Mouse (Mus musculus): ENCODE measurements around the gene Qprt.

Gene Qprt

DNA sequence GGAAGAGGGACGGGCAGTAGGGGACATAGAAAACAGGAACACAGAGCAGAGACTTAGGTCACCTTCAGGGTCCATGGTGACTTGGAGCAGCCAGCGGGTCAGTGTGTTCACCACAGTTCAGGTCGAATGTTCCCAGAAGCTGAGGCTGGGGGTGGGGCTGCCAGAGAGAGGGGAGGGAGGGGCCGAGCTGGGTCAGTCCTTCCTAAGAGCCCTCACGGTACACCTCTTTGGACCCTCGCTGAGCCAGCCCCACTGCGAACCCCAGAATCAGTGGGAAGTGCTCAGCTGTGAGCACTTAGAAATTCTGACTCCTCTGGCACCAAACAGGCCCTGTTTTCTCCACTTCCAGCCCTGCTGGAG is at the start of gene Qprt:
Gene Qprt (minus strand): TSS at position 316 of the 360 bp plus-strand sequence.
- no peak for DNase-seq (ENCODE audit: low spot score in 2 of 2)

DNA sequence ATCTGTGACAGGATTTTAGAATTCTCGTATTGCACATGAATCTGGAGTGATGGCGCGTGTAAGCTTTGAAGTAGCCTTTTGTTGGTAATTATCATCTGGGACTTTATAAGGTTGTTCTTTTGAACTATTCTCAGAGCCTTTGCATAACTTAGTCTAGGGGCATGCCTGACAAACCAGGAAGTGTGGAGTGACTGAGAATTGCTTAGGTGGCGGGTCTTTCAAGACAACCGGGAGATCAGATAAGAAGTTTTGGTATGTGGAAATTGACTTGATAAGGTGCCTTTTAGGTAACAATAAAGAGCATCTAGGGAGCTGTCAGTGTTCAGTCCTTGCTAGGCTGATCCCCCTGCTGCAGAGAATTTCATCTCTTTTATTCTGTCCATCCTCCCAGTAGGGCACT is 44.5 kb upstream of the Qprt start:
- no peak for DNase-seq (ENCODE audit: low spot score in 2 of 2)

DNA sequence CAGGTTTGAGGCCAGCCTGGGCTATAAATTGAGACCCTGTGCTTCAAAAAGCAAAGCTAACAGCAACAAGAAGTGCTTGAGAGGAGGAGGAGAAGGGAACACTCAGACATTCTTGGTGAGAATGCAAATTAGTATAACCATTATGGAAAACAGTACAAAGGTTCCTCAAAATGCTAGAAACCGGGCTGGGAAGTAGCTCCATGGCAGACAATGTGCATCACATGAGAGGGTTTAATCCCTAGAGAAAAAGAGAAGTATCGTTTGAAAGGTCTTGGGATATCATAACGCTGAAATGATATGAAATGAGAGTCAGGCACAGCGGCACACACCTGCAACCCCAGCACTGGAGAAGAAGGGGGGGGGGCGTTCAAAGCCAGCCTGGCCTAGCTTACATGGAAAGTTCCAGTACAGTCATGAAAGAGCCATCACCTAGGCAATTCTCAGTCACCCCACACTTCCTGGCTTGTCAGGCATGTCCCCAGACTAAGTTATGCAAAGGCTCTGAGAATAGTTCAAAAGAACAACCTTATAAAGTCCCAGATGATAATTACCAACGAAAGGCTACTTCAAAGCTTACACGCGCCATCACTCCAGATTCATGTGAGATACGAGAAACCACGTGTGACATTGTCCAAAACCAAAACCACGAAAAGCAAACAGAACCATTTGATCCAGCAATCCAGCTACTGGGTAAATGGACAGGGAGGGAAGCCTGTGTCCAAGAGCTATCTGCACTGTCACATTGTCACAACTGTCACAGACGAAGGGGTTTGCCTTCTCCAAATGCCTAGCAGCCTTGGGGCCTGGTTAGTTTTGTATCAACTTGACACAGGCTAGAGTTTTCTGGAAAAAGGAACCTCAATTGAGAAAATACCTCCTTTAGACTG is 43.8 kb upstream of the Qprt start:
- DNase-seq (ENCODE audit: low spot score in 2 of 2), result no peak

DNA sequence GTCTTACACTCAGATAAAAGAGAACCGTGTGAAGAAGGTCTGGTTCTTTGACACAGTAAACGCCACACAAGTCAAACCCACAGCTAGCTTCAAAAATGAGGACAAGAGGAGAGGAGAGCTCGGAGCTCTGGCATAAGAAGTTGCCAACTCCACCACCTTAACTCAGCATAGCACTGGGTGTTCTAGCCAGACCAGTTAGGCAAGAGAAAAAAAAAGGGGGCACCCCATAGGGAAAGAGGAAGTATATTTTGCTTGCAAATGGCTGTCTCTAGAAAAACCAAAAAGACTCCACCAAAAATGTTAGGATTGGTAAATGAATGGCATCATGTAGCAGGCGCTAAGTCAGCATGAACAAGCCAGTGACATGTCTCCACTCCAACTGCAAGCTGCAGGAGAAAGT is 42.0 kb upstream of the Qprt start:
- no peak for DNase-seq (ENCODE audit: low spot score in 2 of 2)

DNA sequence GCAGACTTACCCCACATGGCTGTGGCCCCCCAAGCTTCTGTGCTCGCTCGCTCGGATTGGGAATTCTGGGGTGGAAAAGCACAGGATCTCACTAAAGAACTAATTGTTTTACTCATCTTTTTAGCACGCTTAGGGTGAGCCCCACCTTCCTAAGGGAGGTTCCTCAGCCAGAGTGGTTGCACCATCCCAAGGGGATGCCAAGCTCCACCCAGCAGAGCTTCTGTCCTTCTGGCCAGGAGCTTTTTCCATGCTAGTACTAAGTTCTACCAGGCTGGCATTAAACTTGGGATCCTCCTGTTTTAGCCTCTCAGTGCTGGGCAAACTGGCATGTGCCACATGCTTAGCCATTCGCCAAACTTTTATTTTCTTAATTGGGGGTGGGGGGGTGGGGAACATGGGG is 40.5 kb upstream of the Qprt start:
- no peak for DNase-seq (ENCODE audit: low spot score in 2 of 2)

DNA sequence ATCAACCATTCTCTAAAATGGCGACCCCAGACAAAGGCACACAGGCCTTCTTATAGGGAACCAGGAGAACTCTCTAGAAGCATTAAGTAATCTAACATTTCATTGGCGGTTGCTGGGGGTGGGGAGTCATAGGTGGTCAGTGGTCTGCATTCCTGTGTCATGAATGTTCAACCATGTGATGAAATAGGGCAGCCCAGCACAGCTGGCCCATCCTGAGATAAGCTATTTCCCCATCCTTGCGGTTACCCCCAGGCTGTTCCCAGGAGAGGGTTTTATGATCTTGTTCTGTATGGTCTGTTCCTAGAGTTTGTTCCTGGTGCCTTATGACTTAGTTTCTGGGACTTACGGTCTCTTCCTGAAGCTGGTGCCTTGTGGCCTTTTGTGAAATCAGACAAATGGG is 35.5 kb upstream of the Qprt start:
- DNase-seq (ENCODE audit: low spot score in 2 of 2), result no peak

DNA sequence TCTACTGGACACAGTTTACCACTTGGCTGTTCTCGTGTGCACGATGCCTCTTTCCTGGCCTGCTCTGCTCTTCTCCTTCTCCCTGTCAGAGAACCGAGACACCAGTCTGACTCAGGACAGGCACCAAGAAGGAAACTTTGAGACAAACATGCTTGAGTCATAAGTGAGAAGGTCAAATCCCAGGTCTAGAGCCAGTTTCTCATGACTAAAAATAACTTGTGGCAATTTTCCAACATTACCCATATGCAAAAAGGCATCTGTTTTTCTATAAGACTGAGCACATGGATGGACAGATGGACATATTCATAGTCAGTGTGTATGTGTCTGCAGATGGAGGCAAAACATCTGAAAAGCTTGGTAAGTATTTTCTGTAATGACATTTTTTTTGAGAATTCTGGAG is 31.5 kb upstream of the Qprt start:
- DNase-seq (ENCODE audit: low spot score in 2 of 2), result no peak

DNA sequence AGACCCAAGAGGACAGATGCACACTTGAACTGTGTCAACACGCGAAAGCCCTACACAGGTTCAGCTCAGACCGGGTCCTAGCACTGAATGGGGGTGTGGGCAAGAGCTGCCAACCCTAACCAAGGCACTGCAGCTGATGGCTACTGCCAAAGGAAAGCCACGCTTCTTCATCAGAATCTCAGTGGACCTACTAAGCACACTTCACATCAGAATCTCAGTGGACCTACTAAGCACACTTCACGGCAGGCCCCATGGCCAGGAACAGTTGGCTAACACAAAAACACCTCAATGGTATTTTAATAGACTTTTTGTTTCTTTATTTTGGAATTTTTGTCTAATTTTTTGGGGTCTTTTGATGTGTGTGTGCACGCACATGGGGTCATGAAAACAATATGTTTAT is 30.4 kb upstream of the Qprt start:
- no peak for DNase-seq (ENCODE audit: low spot score in 2 of 2)

DNA sequence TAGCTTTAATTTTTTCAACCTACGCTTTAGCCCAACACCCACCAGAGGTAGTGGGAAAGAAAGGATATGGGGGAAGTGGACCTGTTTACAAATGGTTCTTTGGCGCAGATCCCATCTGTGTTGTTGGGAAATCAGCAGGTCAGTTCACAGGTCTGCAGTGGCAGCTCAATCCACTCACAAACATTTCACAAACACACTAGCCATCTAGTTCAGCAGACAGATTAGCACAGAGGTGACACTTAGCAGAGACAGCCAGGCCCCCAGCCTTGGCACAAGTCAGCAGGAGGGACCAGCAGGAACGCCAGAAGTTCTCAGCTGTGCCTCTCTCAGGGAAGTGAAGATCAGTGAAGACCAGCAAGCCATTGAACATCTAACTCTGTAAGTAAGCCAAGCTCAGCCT is 25.9 kb upstream of the Qprt start:
- no peak for DNase-seq (ENCODE audit: low spot score in 2 of 2)

DNA sequence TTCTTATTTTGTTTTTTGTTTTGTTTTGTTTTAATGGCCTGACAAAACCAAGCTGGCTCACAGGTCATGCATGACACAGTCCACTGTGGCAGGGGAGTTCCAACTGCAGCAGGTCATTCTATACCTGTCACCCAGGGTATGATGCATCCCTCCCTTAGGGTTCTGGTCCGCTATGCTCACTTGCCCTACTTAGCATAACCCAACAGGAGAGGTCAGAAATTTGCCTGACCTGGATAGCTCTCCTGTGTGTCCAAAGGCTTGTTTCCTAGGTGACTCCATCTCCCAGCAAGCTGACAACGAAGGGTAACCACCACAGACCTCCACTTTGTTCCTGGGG is 24.2 kb upstream of the Qprt start:
- no peak for DNase-seq (ENCODE audit: low spot score in 2 of 2)

DNA sequence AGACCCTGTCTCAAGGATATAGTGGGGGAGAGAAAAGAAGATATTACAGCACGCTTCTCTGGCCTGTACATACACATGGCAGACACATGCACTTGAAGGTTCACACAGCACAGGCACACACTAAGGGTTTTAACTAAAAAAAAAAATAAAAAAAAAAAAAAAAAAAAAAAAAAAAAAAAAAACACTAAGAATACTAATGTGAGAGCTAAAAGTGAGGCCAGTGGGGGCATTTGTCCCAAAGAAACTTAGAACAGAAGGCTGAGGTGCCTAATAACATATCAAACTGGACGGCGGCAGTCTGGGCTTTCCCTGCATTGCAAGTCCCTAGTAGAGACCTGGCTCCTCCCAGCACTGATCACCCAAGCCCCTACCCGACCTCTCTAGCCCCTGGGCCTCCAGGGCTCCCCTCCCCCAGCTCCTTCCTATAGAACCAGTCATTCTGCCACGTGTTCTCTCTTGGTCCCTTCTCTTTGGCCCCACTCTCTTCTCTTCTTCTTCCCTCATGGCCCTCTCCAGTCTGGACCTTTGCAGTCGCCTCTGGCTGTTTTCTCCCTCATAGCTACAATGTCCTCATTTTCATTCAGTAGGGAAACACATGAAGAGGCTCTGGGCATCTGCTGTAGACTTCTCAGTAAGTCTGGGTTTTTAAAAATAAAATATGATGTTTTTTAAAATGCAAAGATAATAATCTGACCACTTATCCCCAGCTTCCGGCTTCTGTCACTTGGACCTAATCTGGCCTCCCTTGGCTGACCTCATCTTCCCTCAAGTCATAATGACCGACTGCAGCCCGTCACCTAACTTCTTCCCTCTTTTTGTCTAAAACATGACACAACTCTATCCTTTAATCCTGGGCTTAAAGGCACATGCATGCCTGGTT is 23.6 kb upstream of the Qprt start:
- no peak for DNase-seq (ENCODE audit: low spot score in 2 of 2)

DNA sequence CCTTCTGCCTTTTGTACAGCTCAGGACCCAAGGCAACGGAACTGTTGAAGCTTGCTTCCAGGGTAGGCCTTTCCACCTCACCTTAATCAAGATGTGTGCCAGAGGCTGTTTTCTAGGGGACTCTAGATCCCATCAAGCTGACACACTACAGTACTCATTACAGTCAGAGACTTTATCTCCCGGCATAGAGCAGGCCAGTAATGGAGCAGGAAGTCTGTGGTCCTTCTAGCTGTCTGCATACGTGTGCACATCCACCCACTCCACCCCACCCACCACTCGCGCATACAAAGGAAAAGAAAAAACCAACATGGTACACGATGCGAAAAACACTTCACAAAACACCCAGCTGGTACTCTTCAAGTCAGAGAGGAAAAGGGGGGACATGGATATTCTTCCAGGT is 22.4 kb upstream of the Qprt start:
- DNase-seq (ENCODE audit: low spot score in 2 of 2), result peak; percentile 38 to 43

DNA sequence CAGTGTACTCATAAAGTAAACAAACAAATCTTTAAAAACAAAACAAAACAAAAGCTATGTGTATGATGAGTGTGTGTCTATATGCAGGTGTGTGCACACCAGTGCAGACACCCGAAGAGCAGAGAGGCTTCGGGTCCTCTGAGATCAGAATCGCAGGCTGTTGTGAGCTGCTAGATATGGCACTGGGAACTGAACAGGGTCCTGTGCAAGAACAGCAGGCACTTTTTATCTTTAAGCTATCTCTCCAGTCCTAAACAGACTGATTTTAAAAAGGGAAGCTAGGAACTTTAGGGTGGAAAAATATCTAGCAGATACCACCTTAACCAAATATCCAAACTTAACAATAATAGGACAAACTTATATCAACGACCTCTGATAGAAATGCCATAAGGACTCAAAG is 20.6 kb upstream of the Qprt start:
- DNase-seq (ENCODE audit: low spot score in 2 of 2), result no peak

DNA sequence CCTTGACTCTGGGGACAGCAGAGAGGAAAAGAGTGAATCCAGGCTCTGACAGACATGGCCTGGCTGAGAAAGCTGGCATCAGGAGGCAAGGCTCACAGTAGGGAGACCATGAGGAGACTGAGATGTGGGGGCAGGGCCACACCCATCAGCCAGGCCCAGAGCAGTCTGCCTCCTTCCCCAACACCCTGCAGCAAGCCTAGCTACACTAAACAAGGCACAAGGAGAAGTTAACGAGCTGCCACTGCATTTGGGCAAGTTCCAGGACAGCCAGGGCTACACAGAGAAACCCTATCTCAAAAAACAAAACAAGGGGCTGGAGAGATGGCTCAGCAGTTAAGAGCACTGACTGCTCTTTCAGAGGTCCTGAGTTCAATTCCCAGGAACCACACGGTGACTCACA is 20.2 kb upstream of the Qprt start:
- no peak for DNase-seq (ENCODE audit: low spot score in 2 of 2)

DNA sequence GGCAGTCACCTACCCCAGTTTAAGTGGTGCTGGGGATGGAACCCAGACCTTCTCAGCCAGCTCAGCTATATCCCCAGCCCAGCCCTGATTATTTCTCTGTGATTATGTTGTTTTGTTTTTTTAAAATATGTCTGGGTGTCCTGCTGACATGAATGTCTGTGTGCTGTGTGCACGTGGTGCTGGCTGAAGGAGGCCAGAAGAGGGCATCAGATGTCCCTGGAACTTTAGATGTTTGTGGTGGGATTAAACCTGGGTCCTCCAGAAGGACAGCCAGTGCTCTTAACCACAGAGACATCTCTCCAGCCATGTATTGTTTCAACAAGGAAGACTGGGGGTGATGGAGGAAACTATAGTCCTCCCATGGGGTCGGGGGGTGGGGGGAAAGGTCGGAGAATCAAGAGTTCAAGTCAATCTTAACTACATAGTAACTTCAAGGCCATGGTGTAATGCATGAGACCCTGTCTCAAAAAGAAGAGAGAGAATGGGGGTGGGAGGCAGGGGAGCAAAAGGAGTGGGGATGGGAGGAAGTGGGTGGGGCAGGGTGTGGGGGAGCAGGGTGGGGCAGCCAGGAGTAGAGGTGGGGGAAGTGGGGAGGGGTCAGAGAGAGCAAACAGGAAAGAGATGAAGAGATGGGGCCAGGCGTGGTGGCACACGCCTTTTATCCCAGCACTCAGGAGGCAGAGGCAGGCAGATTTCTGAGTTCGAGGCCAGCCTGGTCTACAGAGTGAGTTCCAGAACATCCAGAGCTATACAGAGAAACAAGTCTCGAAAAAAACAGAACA is 18.8 kb upstream of the Qprt start:
- DNase-seq (ENCODE audit: low spot score in 2 of 2), result no peak

DNA sequence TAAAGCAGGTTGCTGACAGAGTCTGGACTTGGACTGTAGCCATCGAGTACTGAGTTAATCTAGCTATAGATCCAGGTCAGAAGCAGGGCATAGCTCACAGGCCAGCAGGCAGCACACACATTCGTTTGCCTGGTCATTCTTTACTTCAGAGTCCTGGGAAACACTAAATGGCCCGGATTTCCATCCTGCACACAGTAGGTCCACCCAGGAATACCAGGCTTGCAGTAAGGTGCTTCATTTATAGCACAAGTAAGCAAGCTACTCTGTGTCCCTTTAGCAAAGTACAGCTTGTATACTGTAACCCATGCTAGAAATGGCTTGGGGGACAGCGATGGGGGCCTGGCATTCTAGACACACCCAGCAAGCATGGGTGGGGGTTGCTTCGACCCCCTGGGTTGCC is 17.5 kb upstream of the Qprt start:
- no peak for DNase-seq (ENCODE audit: low spot score in 2 of 2)

DNA sequence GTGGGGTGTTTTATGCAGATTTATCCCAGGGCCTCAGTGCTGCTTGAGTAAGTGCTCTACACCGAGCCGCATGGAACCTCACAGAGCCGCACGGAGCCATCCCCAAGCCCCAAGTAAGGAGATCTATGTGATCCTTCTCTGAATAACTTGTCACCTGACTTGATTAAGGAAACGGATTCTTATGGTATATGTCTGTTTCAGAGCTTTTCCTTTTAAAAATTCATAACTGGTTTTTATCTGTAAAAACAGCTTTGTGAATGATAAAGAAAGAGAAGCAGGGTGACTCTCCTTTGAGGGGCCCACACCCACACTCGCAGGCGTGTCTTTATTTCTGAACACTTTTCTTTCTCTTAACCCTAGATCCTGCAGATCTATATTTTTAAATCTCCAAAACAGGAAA is 17.1 kb upstream of the Qprt start:
- DNase-seq (ENCODE audit: low spot score in 2 of 2), result no peak

DNA sequence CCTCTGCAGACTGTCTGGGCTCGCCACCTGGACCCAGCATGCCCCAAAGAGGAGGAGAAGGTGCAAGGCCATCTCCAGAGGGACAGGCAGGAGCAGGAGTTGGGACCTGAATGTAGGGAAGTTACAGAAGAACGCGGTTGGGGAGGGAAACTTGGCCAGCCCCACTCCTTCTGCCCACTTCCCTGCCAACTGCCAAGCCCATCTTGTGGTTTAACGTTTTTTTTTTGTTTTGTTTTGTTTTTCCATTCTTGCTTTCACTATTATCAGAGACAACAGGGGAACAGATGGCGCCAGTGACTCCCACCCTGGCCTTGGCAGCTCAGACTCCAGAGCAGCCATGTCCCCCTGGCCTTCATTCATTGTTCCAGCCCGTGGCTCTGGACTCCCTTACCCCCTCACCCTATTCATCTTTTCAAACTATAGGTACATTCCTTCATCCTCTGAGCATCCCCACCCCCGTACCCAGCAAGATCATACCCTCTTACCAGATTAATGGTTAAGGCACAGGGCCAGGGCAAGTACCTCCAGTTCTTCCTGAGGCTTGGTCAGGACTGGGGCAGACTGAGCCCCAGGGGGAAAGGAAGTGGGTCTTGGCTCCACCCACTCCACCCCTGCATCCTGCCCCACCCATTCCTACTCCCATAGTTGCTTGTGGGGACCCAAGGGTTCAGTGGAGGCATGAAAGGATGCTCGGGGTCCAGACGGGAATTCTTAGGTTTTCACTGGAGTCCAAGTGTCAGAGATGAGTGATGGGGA is 15.4 kb upstream of the Qprt start, which contains the start of gene Spn:
Gene Spn (minus strand): TSS at position 562 of the 756 bp plus-strand sequence.
- DNase-seq (ENCODE audit: low spot score in 2 of 2), result peak; percentile 53 to 64

DNA sequence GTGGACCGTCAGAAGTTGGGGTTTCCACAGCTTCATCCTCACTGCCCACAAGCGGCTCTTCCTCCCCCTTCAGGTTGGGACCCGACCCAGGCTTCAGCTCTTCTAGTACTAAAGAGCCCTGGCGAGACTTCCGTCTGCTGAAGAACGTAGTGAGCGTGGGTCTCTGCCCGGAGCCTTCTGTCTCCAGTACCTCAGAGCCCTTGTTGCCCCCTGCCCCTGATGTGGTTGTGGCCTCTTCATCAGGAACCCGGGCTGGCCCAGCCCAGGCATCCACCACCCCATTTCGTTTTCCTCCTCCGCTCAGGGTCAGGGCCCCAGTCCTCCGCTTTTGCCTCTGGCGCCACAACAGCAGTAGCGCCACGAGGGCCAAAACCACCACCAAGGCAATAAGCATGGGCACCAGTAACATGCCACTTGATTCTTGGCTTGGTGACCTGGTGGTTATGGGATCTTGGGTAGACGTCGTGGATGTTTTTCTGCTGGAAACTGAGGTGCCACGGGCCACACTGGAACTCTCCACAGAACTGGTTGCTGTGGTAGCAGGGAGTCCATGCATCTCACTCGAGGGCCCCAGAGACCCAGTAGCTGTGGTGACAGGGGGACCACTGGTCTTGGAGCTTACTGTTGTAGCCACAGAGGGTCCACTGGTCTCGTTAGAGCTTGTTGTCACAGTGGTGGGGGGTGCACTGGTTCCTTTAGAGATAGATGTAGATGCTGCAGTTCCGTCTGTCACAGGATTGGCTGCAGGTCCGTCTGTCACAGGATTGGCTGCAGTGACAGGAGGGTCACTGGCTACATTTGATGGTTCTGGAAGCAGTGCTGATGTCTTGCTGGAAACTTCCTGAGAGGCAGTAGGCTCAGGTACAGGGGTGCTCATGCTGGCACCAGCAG is 14.4 kb upstream of the Qprt start:
- DNase-seq (ENCODE audit: low spot score in 2 of 2), result peak in 1 of 2 experiments; percentile 30

DNA sequence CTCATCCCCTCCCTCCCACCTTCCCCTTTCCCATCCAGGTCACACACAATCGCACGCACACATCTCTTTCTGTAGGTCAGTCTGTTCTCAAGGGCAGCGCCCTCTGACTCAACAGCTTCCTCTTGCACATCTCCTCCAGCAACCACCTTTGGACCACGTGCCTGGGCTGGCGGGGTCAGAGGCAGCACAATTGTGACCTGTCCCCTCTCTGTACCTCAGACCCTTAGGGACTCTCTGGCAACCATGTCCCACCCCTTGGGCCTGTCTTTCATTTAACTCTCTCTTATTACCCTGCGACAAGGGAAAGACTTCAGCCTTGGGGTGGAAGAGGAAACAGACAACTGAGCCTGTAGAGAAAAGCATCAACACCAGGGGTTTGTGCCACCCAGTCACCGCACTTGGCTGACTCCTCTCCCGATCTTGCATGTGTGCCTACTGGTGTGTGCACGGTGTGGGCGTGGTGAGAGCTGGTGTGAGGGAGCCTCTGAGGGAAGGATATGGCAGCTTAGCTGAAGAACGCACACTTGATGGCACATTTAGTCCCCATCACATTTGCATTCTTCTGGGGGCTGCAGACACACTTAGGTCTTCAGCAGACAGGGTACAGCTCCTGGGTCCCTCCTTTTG is 12.9 kb upstream of the Qprt start:
- peak; percentile 52 to 61 for DNase-seq (ENCODE audit: low spot score in 2 of 2)
